Mouse (Mus musculus): ENCODE measurements around the gene Spaca7.
"Not testable (repeated sequence)": the region's sequence is repeated elsewhere in the genome, so short reads cannot be mapped to it uniquely, and the experiment has no call there.

Spaca7 gene

GRCm38 (mm10) chr8:12609752-12610449 is 37.1 kb downstream of the Spaca7 start:
- no peak for DNase-seq (ENCODE audit: low spot score)

GRCm38 (mm10) chr8:12613201-12613600 is 40.4 kb downstream of the Spaca7 start:
- DNase-seq (ENCODE audit: low spot score): no peak

- not testable (repeated sequence) for DNase-seq (ENCODE audit: low spot score)
Observed at GRCm38 (mm10) chr8:12617369-12617768, 44.5 kb downstream of the Spaca7 start.

GRCm38 (mm10) chr8:12621550-12622222 is 48.9 kb downstream of the Spaca7 start:
- DNase-seq (ENCODE audit: low spot score): no peak

GRCm38 (mm10) chr8:12625890-12626289 is 53.1 kb downstream of the Spaca7 start:
- no peak for DNase-seq (ENCODE audit: low spot score)

GRCm38 (mm10) chr8:12629079-12629478 is 56.2 kb downstream of the Spaca7 start:
- DNase-seq (ENCODE audit: low spot score): peak; percentile 28

GRCm38 (mm10) chr8:12635366-12635765 is 62.5 kb downstream of the Spaca7 start:
- DNase-seq (ENCODE audit: low spot score): no peak

GRCm38 (mm10) chr8:12638446-12638845 is 65.6 kb downstream of the Spaca7 start:
- DNase-seq (ENCODE audit: low spot score): no peak

- DNase-seq (ENCODE audit: low spot score): no peak
Observed at GRCm38 (mm10) chr8:12641527-12641926, 68.7 kb downstream of the Spaca7 start.

- DNase-seq (ENCODE audit: low spot score): no peak
Observed at GRCm38 (mm10) chr8:12644341-12644740, 71.5 kb downstream of the Spaca7 start.

GRCm38 (mm10) chr8:12644894-12645293 is 72.1 kb downstream of the Spaca7 start:
- no peak for DNase-seq (ENCODE audit: low spot score)

GRCm38 (mm10) chr8:12646536-12646935 is 73.7 kb downstream of the Spaca7 start:
- no peak for DNase-seq (ENCODE audit: low spot score)

GRCm38 (mm10) chr8:12648951-12649350 is 76.1 kb downstream of the Spaca7 start:
- DNase-seq (ENCODE audit: low spot score): no peak
